Mouse (Mus musculus) olfactory bulb, adult 2 months (tissue): ENCODE data around the gene Car10.

ENCODE experiments used
- CTCF ChIP-seq: fragments of 200-500 bp; IDR thresholded peaks from 2 replicates; pipeline ENCODE4 v1.5.1; 2012; ENCODE audit warnings: low read depth, mild to moderate bottlenecking, low read length, moderate library complexity; ENCODE audit not compliant: insufficient read depth
- POLR2A ChIP-seq: fragments of 200-500 bp; IDR thresholded peaks from 2 replicates; pipeline ENCODE4 v1.6.1; 2012; ENCODE audit warnings: mild to moderate bottlenecking, low read depth, low read length, moderate library complexity; ENCODE audit not compliant: insufficient read depth

DNA sequence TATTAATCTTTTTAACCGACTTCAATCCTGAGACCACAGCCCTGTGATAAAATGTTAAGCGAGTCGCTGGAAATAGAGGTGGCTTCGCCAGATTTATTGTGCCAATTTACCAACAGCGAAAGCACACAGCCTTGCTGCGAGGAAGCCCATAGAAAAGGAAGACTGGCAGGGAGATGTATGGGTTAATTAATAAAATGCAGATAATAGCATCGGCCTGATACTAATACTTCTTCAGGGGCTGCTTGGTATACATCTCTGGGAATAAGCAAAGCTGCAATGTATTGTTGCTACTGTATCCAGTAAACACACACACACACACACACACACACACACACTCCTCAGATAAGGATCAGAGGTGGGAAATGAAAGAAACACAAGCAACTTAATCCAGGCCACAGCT, 462.7 kb downstream of the Car10 start:
- no peak for TF ChIP-seq POLR2A
- no peak for TF ChIP-seq CTCF
